Mouse (Mus musculus) lung, postnatal 36 days (tissue): Measurements from ENCODE around the gene 4932438A13Rik.

Experiments used
- DNase-seq: peaks from one replicate; pipeline ENCODE4 v3.0.0; 2022; ENCODE audit warnings: mixed read lengths

Gene 4932438A13Rik

DNA sequence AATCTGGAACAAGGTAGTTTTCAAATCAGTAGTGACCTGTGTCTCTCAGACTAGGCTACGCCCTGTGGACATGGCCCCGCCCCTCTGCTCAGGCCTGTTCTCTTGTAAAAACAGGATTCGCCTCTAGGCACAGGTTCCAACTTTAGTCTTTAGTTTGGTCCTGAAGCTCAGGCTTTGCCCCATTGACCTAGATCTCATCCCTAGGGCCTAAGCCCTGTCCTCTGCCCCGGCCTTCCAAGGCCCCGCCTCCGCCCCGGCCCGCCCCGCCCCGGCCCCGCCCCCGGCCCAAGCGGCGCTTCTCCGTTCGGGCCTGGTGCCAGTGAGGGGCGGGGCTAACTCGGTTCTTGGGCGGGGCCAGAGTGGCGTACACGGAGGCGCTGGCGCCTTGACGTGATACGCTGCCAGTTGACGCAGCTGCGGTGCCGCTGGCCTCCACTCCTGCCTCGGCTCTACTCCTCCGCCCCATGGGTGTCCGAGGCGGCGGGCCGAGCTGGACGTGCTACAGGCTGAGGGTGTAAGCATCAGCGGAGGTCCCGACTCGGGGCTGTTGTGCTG is at the start of gene 4932438A13Rik:
Gene 4932438A13Rik (plus strand): TSS at position 384 of the 555 bp plus-strand sequence.
- peak; percentile 98 for DNase-seq

- DNase-seq, result no peak
Measured at GRCm38 (mm10) chr3:36816633-36817032, 46.3 kb upstream of the 4932438A13Rik start.

- DNase-seq, result no peak
Measured at GRCm38 (mm10) chr3:36819402-36819801, 43.5 kb upstream of the 4932438A13Rik start.

DNA sequence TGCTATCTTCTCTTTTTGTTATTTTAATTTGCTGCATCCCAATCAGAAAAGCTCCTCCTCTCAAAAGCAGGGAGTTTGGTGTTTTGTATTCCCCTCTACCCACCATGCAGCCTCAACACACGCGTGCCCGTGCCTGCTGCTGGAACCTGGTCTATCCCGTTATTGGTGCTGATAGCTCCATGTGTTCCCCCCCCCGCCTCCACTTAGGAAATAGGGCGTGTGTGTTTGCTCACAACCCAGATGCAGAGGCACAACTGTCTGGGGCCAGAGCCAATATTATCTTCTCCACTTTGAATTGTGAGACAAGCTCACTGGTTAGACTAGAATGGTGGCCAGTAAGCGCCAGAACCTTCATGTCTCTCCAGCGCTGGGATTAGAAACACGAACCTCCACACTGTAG is 41.9 kb upstream of the 4932438A13Rik start:
- no peak for DNase-seq

DNA sequence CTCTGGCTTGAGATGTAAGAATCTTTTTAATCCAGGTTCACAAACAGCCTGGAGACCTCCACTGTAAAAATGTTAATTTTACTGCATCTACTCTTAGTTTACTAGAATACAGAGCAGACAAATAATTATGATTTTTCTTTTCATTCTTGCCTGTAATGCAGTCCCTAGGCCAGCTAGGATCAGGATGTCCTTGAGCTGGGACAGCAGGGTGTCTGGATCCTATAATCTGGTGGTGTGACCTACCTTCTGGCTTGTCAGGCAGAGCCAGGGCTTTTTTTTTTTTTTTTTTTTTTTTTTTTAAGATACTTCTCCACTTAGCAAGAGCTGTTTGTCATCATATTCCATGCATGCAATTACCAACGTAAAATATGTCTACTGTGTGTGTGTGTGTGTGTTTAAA is 37.8 kb upstream of the 4932438A13Rik start:
- no peak for DNase-seq

GRCm38 (mm10) chr3:36825554-36825953 is 37.4 kb upstream of the 4932438A13Rik start:
- DNase-seq, result no peak

GRCm38 (mm10) chr3:36827274-36828025 is 35.5 kb upstream of the 4932438A13Rik start:
- no peak for DNase-seq

DNA sequence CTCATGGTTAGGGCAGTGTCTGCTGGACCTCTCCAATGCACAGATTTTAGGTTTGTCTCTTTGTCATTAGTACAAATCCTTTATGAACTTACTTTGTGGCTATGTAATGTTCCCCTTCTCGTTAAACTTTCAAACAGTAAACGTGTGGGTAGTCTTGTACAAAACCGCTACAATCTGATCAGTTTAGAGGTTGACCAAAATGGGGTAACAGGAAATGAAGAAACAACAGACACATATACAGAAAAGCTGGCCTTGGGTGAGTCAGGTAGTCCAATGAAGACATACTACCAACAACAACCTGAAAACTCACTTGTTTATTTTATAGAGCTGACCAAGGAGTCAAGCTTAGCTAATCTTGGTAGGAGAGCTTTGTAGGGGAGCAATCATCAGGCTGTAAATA is 32.7 kb upstream of the 4932438A13Rik start:
- no peak for DNase-seq

DNA sequence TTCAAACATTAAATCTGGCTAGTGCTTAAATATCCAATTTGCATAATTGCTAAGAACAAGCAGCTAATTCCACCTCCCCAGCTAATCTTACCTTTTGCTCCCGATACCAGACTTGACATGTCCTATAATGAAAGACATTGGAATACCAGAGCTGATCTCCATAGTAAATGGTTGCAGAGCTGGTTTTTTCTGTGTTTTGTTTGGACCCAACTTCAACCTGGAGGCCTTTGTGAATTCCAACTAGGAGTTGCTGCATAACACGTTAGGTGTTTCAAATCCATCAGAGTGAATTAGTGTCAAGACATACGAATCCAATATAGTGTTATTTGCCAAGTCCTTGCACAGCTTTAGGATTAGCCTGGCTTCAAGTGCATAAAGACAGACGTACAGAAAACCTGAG is 28.5 kb upstream of the 4932438A13Rik start:
- no peak for DNase-seq

DNA sequence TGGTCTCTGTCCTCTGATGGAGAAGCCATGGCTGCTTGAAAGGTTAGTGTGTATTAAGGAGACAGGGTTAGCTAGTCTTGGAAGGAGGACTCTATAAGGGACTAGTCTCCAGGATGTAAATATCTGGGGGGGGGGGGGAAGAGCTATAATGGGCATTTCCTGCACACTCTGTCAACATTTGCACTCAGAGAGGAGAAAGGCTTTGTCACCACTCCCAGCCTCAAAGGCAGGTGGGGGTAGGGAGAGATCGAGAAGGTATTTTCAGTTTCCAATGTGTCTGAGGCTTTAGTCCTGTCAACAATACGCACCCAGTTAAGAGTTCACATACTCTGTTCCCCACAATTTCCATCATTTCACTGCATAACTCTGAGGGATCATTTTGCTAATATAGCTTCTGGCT is 28.1 kb upstream of the 4932438A13Rik start:
- no peak for DNase-seq

DNA sequence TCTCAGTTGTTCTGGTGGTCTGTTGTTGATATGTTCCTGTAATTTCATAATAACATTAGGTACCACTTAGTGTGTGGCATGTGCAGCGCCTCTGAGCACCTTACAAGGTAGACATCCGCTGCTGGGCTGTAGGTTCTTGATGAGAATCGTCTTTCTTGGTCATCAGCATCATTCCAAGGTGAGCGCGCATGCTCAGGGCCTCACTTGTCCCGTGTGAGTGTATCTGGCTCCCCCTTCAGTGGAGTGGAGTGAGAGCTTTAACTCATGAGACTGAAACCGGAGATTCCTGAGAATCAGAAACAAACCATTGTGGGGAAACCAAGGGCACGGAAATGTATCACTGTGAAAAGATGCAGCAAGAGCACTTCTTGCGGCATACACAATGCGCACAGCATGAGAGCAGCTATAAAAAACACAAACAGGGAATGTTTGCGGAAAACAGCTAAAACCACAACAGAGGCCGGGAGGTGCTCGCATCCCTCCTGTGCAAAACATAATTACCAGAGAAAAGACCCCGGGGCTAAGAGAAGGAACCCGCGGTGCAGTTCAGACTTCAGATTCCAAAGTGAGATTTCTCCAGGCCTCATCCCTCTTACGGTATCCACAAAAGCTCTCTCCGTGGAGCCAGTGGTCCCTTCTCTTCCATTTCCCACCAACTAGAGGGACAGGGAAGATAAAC is 27.2 kb upstream of the 4932438A13Rik start:
- peak; percentile 28 for DNase-seq

- DNase-seq, result no peak
Measured at GRCm38 (mm10) chr3:36836833-36837232, 26.1 kb upstream of the 4932438A13Rik start.

DNA sequence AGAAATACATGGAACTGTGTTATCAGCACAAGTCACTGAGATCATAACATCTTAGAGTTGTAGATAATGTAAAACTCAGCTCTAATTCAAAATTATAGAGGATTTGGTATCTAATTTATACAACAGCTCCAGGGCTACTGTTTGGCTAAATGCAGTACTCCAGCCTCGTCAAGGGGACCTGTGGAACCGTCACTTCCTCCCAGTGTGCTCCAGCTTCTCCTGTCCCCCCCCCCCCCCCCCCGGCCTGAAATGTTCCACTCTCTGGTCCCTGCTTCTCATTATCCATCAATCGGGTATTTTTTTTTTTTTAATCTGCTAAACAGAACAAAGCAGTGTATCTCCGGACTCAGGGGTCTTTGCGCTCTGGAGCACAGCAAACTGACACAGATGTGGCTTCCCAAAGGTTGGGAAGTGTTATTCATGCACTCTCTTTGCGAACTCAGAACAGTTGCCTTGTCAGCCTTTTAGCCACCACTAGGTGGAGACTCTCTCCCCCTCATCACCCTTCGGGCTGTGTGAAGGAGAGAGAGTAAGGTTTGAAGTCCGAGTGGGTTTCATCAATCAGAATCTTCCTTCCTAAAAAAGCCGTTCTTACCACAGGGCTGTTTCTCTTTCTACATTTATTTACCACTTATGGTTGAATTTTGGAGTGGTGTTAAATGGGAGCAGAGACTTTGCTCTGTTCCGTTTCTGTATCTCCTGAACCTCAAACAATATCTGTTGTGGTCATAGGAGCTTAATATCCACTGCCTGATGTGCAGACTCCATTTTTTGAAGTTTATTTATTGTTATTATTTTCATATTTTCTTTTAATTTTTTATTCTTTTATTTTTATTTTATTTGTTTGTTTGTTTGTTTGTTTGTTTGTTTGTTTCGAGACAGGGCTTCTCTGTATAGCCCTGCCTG is 22.0 kb upstream of the 4932438A13Rik start:
- DNase-seq, result peak; percentile 78

DNA sequence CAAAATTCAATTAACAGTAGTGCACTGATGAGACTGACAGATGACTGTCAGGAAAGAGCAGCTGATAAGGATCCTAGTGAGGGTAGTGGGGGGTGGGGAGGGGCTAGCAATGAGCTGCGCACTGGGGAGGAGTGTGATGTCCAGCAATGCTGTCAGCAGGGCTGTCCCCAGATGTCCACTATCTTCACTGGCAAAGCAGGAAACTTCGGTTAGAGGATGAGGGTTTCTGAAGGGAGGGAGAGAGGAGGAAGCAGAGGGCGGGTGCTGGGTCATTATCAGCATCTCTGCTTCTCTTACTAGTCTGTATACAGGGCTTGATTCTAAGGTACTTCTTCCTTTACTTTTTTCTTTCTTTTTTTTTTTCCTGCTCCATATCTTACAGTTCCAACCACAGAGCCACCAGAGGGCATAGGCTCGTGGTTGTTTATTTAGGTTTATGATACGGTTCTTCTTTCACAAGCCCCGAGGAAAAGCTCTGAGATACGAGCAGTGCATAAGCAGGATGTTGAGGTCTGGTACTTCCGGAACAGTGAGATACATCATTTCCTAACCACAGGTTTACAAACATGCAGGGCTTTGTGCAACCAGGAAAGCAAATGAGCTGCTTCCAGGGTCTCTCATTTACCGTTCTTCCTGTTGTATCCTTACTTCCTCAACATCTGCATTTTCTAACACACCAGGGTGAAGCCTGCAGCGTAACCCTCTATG is 9.0 kb upstream of the 4932438A13Rik start:
- DNase-seq, result peak; percentile 31

DNA sequence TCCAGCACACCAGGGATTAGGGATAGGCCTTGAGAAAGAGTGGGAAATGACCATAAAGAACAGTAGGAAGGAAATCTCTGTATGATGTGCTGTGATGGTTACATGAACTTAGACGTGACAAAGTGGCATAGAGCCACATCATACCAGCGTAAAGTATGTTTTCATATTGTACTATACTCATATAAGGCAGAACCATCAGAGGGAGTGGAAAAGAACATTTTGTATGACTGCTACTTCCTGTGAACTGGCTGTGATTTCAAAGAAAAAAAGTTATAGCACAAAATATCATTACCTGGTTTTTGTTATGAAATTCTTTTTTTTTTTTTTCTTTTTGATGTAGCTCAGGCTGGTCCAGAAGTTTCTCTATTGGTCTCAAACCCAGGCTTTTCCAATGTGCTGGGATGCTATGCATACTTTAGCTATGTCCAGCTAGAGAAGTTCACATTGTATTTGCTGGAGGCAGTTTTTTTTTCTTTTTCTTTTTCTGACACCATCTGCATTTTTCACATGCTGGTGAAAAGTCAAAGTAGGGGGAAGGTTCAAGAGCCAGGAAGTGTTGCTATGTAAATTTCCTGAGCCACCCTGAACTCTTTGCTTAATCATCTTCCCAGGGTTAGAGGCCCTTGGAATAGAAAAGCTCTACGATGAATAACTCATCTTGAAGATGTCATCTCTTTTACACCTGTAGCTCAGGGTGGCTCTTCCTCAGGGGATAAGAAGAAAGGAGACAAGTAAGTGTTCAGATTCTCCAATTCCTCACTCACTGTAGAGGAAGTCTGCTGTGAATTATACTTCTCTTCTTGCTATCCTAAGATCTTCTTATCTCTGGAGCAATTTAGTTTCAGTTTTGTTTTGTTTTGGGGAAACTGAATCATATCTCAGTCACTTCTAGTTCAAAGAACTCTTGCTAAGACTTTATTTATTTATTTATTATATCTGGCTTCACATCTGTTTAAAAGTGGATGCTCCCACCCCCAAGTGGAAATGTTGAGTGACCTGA is 1.2 kb upstream of the 4932438A13Rik start:
- no peak for DNase-seq

- no peak for DNase-seq
Measured at GRCm38 (mm10) chr3:36863427-36863826, 523 bp downstream of the 4932438A13Rik start.

GRCm38 (mm10) chr3:36863881-36864280 is 977 bp downstream of the 4932438A13Rik start:
- no peak for DNase-seq

- DNase-seq, result no peak
Measured at GRCm38 (mm10) chr3:36864466-36864865, 1.6 kb downstream of the 4932438A13Rik start.

DNA sequence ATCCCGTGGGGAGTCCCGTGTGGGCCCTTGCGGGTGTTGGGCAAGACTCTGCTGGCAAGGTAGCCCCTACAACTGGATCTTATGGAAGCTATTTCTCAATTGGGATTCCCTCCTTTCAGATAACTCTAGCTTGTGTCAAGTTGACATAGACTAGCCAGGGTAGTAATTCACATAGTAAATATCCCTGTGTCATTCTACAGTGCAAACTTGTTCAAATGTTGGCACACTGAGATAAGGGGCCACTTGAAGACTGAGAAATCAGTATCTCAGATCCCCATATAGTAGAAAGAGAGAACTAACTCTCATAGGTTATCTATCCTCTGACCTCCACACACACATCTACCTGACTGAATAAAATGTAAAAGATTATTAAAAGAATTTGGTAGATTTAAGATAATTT is 42.5 kb downstream of the 4932438A13Rik start:
- no peak for DNase-seq

GRCm38 (mm10) chr3:36917832-36918231 is 54.9 kb downstream of the 4932438A13Rik start:
- DNase-seq, result no peak

DNA sequence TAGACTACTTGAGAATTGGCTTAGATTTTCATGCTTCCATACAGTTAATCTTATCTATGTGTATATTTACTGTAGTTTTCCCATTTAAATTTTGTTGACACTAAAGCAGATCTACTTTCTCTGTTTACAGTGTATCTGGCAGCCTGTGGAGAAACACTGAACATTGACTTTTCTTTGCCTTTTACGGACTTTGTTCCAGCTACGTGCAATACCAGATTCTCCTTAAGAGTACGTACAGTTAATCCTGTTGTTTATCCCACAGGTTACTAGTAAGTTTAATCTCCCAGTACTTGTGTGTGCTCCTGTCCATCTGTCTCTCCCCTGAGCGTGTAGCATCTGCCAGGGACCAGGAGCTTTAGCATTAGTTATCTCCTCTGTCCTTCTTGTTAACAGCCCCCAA is 55.4 kb downstream of the 4932438A13Rik start:
- no peak for DNase-seq
